Mouse (Mus musculus): ENCODE results near the gene Slc16a10. TPM values are rescaled to one million over a fixed set of nuclear protein-coding genes. Genes with fewer than 3 reads are reported as not detected.
A peak's percentile ranks its signal among the peaks of the same experiment; 100 is the strongest.

Slc16a10 gene
- total RNA-seq (2021), result 10 to 100 TPM; 35.3 to 40.5 TPM
- long read RNA-seq, experiment 1, full-length matches to known transcripts, result 13 of 112 reads
- long read RNA-seq, experiment 1, partial matches to known transcripts, result 0 of 112 reads
- long read RNA-seq, experiment 1, other reads (novel, unspliced or antisense), result 99 of 112 reads
- long read RNA-seq, experiment 2, full-length matches to known transcripts, result 26 of 75 reads
- long read RNA-seq, experiment 2, partial matches to known transcripts, result 3 of 75 reads
- long read RNA-seq, experiment 2, other reads (novel, unspliced or antisense), result 46 of 75 reads

GRCm38 (mm10) chr10:40141864-40142523, at the start of gene Slc16a10:
Gene Slc16a10 (minus strand): TSS chr10:40142258.
- intact Hi-C loops (cut with DNase I), result loop anchor here (2.0 to 5.0 kb wide), 3 partner anchors 31 to 90 kb away; no protein-coding TSS in a partner anchor
- peak; percentile 89 to 93 for DNase-seq

GRCm38 (mm10) chr10:40191338-40191979, 49.4 kb upstream of the Slc16a10 start:
- intact Hi-C loops (cut with DNase I), result loop anchor here (5.0 kb wide), 1 partner anchor 134 kb away; no protein-coding TSS in a partner anchor
- DNase-seq, result no peak

GRCm38 (mm10) chr10:40190871-40191270, 48.8 kb upstream of the Slc16a10 start:
- intact Hi-C loops (cut with DNase I), result loop anchor here (5.0 kb wide), 1 partner anchor 134 kb away; no protein-coding TSS in a partner anchor
- no peak for DNase-seq

- intact Hi-C loops (cut with DNase I), result loop anchor here (5.0 kb wide), 1 partner anchor 132 kb away; no protein-coding TSS in a partner anchor
- DNase-seq, result no peak
Observed at GRCm38 (mm10) chr10:40189689-40190088, 47.6 kb upstream of the Slc16a10 start.

- DNase-seq, result peak; percentile 39 to 57
- intact Hi-C loops (cut with DNase I), result no loop called here
Observed at GRCm38 (mm10) chr10:40188831-40189230, 46.8 kb upstream of the Slc16a10 start.

GRCm38 (mm10) chr10:40185956-40186355, 43.9 kb upstream of the Slc16a10 start:
- intact Hi-C loops (cut with DNase I), result no loop called here
- DNase-seq, result no peak

- DNase-seq, result no peak
- intact Hi-C loops (cut with DNase I), result loop anchor here (5.0 kb wide), 1 partner anchor 38 kb away; the partner anchor contains the start of gene Slc16a10
Observed at GRCm38 (mm10) chr10:40180011-40180410, 38.0 kb upstream of the Slc16a10 start.

GRCm38 (mm10) chr10:40179142-40179541, 37.1 kb upstream of the Slc16a10 start:
- no peak for DNase-seq
- intact Hi-C loops (cut with DNase I), result no loop called here

- intact Hi-C loops (cut with DNase I), result no loop called here
- DNase-seq, result no peak
Observed at GRCm38 (mm10) chr10:40177323-40177962, 35.4 kb upstream of the Slc16a10 start.

GRCm38 (mm10) chr10:40172136-40172535, 30.1 kb upstream of the Slc16a10 start:
- intact Hi-C loops (cut with DNase I), result no loop called here
- DNase-seq, result no peak

GRCm38 (mm10) chr10:40171211-40171610, 29.2 kb upstream of the Slc16a10 start:
- intact Hi-C loops (cut with DNase I), result no loop called here
- DNase-seq, result no peak

- intact Hi-C loops (cut with DNase I), result no loop called here
- no peak for DNase-seq
Observed at GRCm38 (mm10) chr10:40170141-40170558, 28.1 kb upstream of the Slc16a10 start.

- intact Hi-C loops (cut with DNase I), result no loop called here
- no peak for DNase-seq
Observed at GRCm38 (mm10) chr10:40169566-40169965, 27.5 kb upstream of the Slc16a10 start.

- intact Hi-C loops (cut with DNase I), result no loop called here
- no peak for DNase-seq
Observed at GRCm38 (mm10) chr10:40169088-40169487, 27.0 kb upstream of the Slc16a10 start.

- no peak for DNase-seq
- intact Hi-C loops (cut with DNase I), result no loop called here
Observed at GRCm38 (mm10) chr10:40164421-40165386, 22.6 kb upstream of the Slc16a10 start.

- intact Hi-C loops (cut with DNase I), result no loop called here
- no peak for DNase-seq
Observed at GRCm38 (mm10) chr10:40163914-40164313, 21.9 kb upstream of the Slc16a10 start.

GRCm38 (mm10) chr10:40163338-40163737, 21.3 kb upstream of the Slc16a10 start:
- no peak for DNase-seq
- intact Hi-C loops (cut with DNase I), result no loop called here

- DNase-seq, result no peak
- intact Hi-C loops (cut with DNase I), result no loop called here
Observed at GRCm38 (mm10) chr10:40161701-40162255, 19.7 kb upstream of the Slc16a10 start.

- intact Hi-C loops (cut with DNase I), result no loop called here
- DNase-seq, result no peak
Observed at GRCm38 (mm10) chr10:40161236-40161635, 19.2 kb upstream of the Slc16a10 start.
